Mouse (Mus musculus): Measurements from ENCODE around the gene Chrne. TPM values are rescaled to one million over a fixed set of nuclear protein-coding genes. Genes with fewer than 3 reads are reported as not detected.

Chrne gene
- not detected in 2 replicates for polyA plus RNA-seq (2015; fragmentation: Nextera tagmentation; extraction: Ambion mirVana)

- Histone ChIP-seq H3K4me1 (replicated peaks; ENCODE audit: control insufficient read depth, insufficient read depth) (no peaks in the 10 kb centered on the region), H3K27ac (replicated peaks) (no peak within 1 kb of the TSS), H3K36me3 (ENCODE audit: control insufficient read depth, insufficient read depth, low read length) (no peaks in the 10 kb centered on the region), H3K9me3 (ENCODE audit: control insufficient read depth, low read length) (no peaks in the 10 kb centered on the region), H3K4me3 (ENCODE audit: low read depth, low read length) (no peak within 1 kb of the TSS), H3K4me2 (replicated peaks; ENCODE audit: low read depth) (no peak within 1 kb of the TSS), H3K9ac (ENCODE audit: low read length) (no peak within 1 kb of the TSS), H3K27me3 (ENCODE audit: control insufficient read depth, insufficient read depth, low read length) (no peaks in the 10 kb centered on the region)
- ATAC-seq (ENCODE audit: low FRiP score, low TSS enrichment) (no peak), DNase-seq (ENCODE audit: low spot score) (no peak)
- no peak for TF ChIP-seq EP300 (optimal IDR thresholded peaks at IDR 0.05)
- no peak for TF ChIP-seq CTCF (IDR thresholded peaks at IDR 0.05; ENCODE audit: low read depth)
- 35% methylated on average over 1 of the region's 1 CpGs for WGBS
These were observed at the start of gene Chrne for GRCm38 (mm10) chr11:70619101-70619500. TSS of gene Chrne (minus strand) at chr11:70619216.

GRCm38 (mm10) chr11:70668335-70668770, 49.3 kb upstream of the Chrne start:
- H3K27ac ChIP-seq (replicated peaks), result peak overlapping the region; percentile 79
- peak; percentile 63 for ATAC-seq (ENCODE audit: low FRiP score, low TSS enrichment)
- under 1% methylated on average over 15 of the region's 15 CpGs for WGBS
- peak overlapping the region; percentile 50 for H3K9ac ChIP-seq (ENCODE audit: low read length)
- peak overlapping the region; percentile 61 for H3K4me2 ChIP-seq (replicated peaks; ENCODE audit: low read depth)
- DNase-seq (ENCODE audit: low spot score), result peak; percentile 84
- TF ChIP-seq CTCF (IDR thresholded peaks at IDR 0.05; ENCODE audit: low read depth), result 0 out of 2 replicates have a peak, but pooled peaks have one; percentile 0
- no peak for TF ChIP-seq EP300 (optimal IDR thresholded peaks at IDR 0.05)
- H3K9me3 ChIP-seq (ENCODE audit: control insufficient read depth, low read length), result no peaks in the 10 kb centered on the region
- no peaks in the 10 kb centered on the region for H3K27me3 ChIP-seq (ENCODE audit: control insufficient read depth, insufficient read depth, low read length)
- H3K36me3 ChIP-seq (ENCODE audit: control insufficient read depth, insufficient read depth, low read length), result peaks cover 13% of the 10 kb centered on the region
- H3K4me3 ChIP-seq (ENCODE audit: low read depth, low read length), result peak overlapping the region; percentile 65
- H3K4me1 ChIP-seq (replicated peaks; ENCODE audit: control insufficient read depth, insufficient read depth), result 0 out of 2 replicates have a peak, but pooled peaks cover 4% of the 10 kb centered on the region

GRCm38 (mm10) chr11:70667271-70668150, 48.5 kb upstream of the Chrne start:
- H3K36me3 ChIP-seq (ENCODE audit: control insufficient read depth, insufficient read depth, low read length), result peaks cover 13% of the 10 kb centered on the region
- peak overlapping the region; percentile 65 for H3K4me3 ChIP-seq (ENCODE audit: low read depth, low read length)
- 43% methylated on average over 14 of the region's 14 CpGs for WGBS
- ATAC-seq (ENCODE audit: low FRiP score, low TSS enrichment) (no peak), DNase-seq (ENCODE audit: low spot score) (no peak)
- TF ChIP-seq CTCF (IDR thresholded peaks at IDR 0.05; ENCODE audit: low read depth) (no peak), EP300 (optimal IDR thresholded peaks at IDR 0.05) (no peak)
- no peak overlapping the region; the same call in 1 of the 2 replicates for H3K9ac ChIP-seq (ENCODE audit: low read length)
- 0 out of 2 replicates have a peak, but pooled peaks cover 4% of the 10 kb centered on the region for H3K4me1 ChIP-seq (replicated peaks; ENCODE audit: control insufficient read depth, insufficient read depth)
- H3K27me3 ChIP-seq (ENCODE audit: control insufficient read depth, insufficient read depth, low read length), result no peaks in the 10 kb centered on the region
- no peaks in the 10 kb centered on the region for H3K9me3 ChIP-seq (ENCODE audit: control insufficient read depth, low read length)
- peak overlapping the region; percentile 79 for H3K27ac ChIP-seq (replicated peaks)
- peak overlapping the region; percentile 61 for H3K4me2 ChIP-seq (replicated peaks; ENCODE audit: low read depth)

DNA sequence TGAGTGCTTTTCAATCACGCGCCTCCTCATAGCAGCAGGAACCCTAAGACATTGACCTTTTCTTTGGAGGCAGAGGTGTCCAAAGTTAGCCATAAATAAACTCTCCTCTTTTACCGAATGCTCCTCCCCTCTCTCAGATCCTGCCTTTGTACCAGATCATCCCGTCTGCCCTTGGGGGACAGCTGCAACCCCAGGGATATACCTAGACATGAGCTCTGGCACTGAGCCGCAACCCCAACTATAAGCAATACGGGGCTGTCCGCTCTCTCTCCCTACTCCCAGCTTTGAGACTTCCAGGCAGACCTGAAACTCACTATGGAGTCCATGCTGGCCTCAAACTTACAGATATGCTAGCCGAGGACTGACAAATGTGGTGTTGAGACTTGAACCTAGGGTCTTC, 47.7 kb upstream of the Chrne start:
- WGBS, result 91% methylated on average over 8 of the region's 8 CpGs
- no peak overlapping the region for H3K4me2 ChIP-seq (replicated peaks; ENCODE audit: low read depth)
- no peaks in the 10 kb centered on the region for H3K27me3 ChIP-seq (ENCODE audit: control insufficient read depth, insufficient read depth, low read length)
- no peak overlapping the region for H3K4me3 ChIP-seq (ENCODE audit: low read depth, low read length)
- H3K36me3 ChIP-seq (ENCODE audit: control insufficient read depth, insufficient read depth, low read length), result peaks cover 17% of the 10 kb centered on the region
- H3K9ac ChIP-seq (ENCODE audit: low read length), result no peak overlapping the region
- H3K27ac ChIP-seq (replicated peaks), result no peak overlapping the region
- H3K9me3 ChIP-seq (ENCODE audit: control insufficient read depth, low read length), result no peaks in the 10 kb centered on the region
- ATAC-seq (ENCODE audit: low FRiP score, low TSS enrichment), result no peak
- DNase-seq (ENCODE audit: low spot score), result no peak
- H3K4me1 ChIP-seq (replicated peaks; ENCODE audit: control insufficient read depth, insufficient read depth), result 0 out of 2 replicates have a peak, but pooled peaks cover 4% of the 10 kb centered on the region
- TF ChIP-seq EP300 (optimal IDR thresholded peaks at IDR 0.05) (no peak), CTCF (IDR thresholded peaks at IDR 0.05; ENCODE audit: low read depth) (no peak)

DNA sequence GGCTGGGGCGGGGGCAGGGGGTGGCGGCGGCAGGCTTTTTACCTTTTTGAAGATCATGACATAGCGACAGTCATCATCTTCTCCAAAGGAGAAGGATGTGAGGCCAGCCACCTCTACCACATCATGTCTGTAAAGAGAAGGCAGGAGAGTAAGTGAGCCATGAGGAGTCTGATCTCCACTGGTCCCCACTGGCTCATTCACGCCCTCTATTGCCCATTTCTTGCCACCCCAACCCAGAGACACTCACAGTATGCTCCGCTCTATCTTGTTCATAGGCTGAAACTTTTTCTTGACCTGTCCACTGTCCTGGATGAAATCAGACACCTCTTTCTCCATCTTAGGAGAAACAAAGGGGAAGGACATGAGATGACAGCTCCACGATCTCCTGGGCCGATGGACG, 45.7 kb upstream of the Chrne start:
- DNase-seq (ENCODE audit: low spot score), result no peak
- Histone ChIP-seq H3K4me3 (ENCODE audit: low read depth, low read length) (no peak overlapping the region), H3K9ac (ENCODE audit: low read length) (no peak overlapping the region), H3K9me3 (ENCODE audit: control insufficient read depth, low read length) (no peaks in the 10 kb centered on the region), H3K27me3 (ENCODE audit: control insufficient read depth, insufficient read depth, low read length) (no peaks in the 10 kb centered on the region), H3K4me2 (replicated peaks; ENCODE audit: low read depth) (no peak overlapping the region), H3K27ac (replicated peaks) (no peak overlapping the region), H3K4me1 (replicated peaks; ENCODE audit: control insufficient read depth, insufficient read depth) (0 out of 2 replicates have a peak, but pooled peaks cover 4% of the 10 kb centered on the region), H3K36me3 (ENCODE audit: control insufficient read depth, insufficient read depth, low read length) (peaks cover 17% of the 10 kb centered on the region)
- TF ChIP-seq CTCF (IDR thresholded peaks at IDR 0.05; ENCODE audit: low read depth) (peak; percentile 30), EP300 (optimal IDR thresholded peaks at IDR 0.05) (no peak)
- no peak for ATAC-seq (ENCODE audit: low FRiP score, low TSS enrichment)
- 93% methylated on average over 9 of the region's 9 CpGs for WGBS

DNA sequence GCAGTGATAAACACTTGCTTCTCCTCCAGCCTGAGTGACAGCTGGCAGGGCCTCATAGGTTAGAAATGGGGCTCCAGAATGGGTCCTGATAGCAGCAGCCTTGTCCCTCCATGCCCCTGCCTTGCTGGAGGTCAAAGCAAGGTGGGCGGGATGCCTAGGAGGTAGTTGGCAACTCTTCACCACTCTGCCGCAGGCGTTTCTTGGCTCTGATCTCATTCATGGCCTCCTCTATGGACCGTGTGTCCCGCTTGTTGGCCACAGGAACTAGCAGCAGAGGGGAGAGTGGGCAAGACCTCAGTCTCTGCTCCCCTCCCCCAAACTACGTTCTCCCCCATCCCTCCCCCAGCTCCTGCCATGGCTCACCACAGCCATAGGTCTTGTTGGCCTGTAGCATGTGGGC, 44.9 kb upstream of the Chrne start:
- Histone ChIP-seq H3K27me3 (ENCODE audit: control insufficient read depth, insufficient read depth, low read length) (no peaks in the 10 kb centered on the region), H3K27ac (replicated peaks) (no peak overlapping the region), H3K4me1 (replicated peaks; ENCODE audit: control insufficient read depth, insufficient read depth) (0 out of 2 replicates have a peak, but pooled peaks cover 4% of the 10 kb centered on the region), H3K4me2 (replicated peaks; ENCODE audit: low read depth) (no peak overlapping the region), H3K36me3 (ENCODE audit: control insufficient read depth, insufficient read depth, low read length) (peaks cover 17% of the 10 kb centered on the region), H3K4me3 (ENCODE audit: low read depth, low read length) (no peak overlapping the region), H3K9ac (ENCODE audit: low read length) (no peak overlapping the region), H3K9me3 (ENCODE audit: control insufficient read depth, low read length) (no peaks in the 10 kb centered on the region)
- ATAC-seq (ENCODE audit: low FRiP score, low TSS enrichment) (no peak), DNase-seq (ENCODE audit: low spot score) (no peak)
- WGBS, result 91% methylated on average over 6 of the region's 6 CpGs
- no peak for TF ChIP-seq EP300 (optimal IDR thresholded peaks at IDR 0.05)
- TF ChIP-seq CTCF (IDR thresholded peaks at IDR 0.05; ENCODE audit: low read depth), result no peak

Data from stomach, postnatal 0 days (tissue).